Mouse (Mus musculus): ENCODE data around the gene Taf8.

The Taf8 gene

GRCm38 (mm10) chr17:47501946-47502706 lies at the start of gene Taf8:
TSS of gene Taf8 (minus strand) at chr17:47502292.
- peak; percentile 91 for DNase-seq

- no peak for DNase-seq
These were observed 49.0 kb upstream of the Taf8 start for GRCm38 (mm10) chr17:47551049-47551448.

GRCm38 (mm10) chr17:47545861-47546331 lies 43.8 kb upstream of the Taf8 start:
- DNase-seq: peak; percentile 9

GRCm38 (mm10) chr17:47545154-47545553 lies 43.1 kb upstream of the Taf8 start:
- no peak for DNase-seq

GRCm38 (mm10) chr17:47543051-47543650 lies 41.1 kb upstream of the Taf8 start:
- no peak for DNase-seq

- no peak for DNase-seq
These were observed 40.0 kb upstream of the Taf8 start for GRCm38 (mm10) chr17:47542061-47542460.

GRCm38 (mm10) chr17:47539128-47539527 lies 37.0 kb upstream of the Taf8 start:
- DNase-seq: no peak

- DNase-seq: no peak
These were observed 36.0 kb upstream of the Taf8 start for GRCm38 (mm10) chr17:47538049-47538448.

GRCm38 (mm10) chr17:47535812-47536236 lies 33.7 kb upstream of the Taf8 start:
- DNase-seq: no peak

- no peak for DNase-seq
These were observed 31.6 kb upstream of the Taf8 start for GRCm38 (mm10) chr17:47533691-47534090.

GRCm38 (mm10) chr17:47532364-47532763 lies 30.3 kb upstream of the Taf8 start:
- DNase-seq: no peak

GRCm38 (mm10) chr17:47531387-47531818 lies 29.3 kb upstream of the Taf8 start:
- DNase-seq: no peak

GRCm38 (mm10) chr17:47529595-47529994 lies 27.5 kb upstream of the Taf8 start:
- no peak for DNase-seq

- no peak for DNase-seq
These were observed 26.8 kb upstream of the Taf8 start for GRCm38 (mm10) chr17:47528919-47529318.

- DNase-seq: no peak
These were observed 25.6 kb upstream of the Taf8 start for GRCm38 (mm10) chr17:47527581-47528300.

GRCm38 (mm10) chr17:47526856-47527520 lies 24.9 kb upstream of the Taf8 start:
- no peak for DNase-seq

GRCm38 (mm10) chr17:47524991-47525390 lies 22.9 kb upstream of the Taf8 start:
- DNase-seq: no peak

- DNase-seq: no peak
These were observed 22.0 kb upstream of the Taf8 start for GRCm38 (mm10) chr17:47524055-47524454.

GRCm38 (mm10) chr17:47523211-47523682 lies 21.2 kb upstream of the Taf8 start:
- DNase-seq: no peak

- DNase-seq: no peak
These were observed 20.4 kb upstream of the Taf8 start for GRCm38 (mm10) chr17:47522536-47522935.

- DNase-seq: peak; percentile 31
These were observed 19.6 kb upstream of the Taf8 start for GRCm38 (mm10) chr17:47521551-47522258.

GRCm38 (mm10) chr17:47518205-47518604 lies 16.1 kb upstream of the Taf8 start:
- DNase-seq: no peak
